Mouse (Mus musculus) adipocyte (in vitro differentiated cells): ENCODE results near the gene Col3a1.

Experiments used
- DNase-seq: peaks from one replicate; pipeline ENCODE4 v3.0.0-alpha.2; 2016; ENCODE audit warnings: low spot score

Gene Col3a1

DNA sequence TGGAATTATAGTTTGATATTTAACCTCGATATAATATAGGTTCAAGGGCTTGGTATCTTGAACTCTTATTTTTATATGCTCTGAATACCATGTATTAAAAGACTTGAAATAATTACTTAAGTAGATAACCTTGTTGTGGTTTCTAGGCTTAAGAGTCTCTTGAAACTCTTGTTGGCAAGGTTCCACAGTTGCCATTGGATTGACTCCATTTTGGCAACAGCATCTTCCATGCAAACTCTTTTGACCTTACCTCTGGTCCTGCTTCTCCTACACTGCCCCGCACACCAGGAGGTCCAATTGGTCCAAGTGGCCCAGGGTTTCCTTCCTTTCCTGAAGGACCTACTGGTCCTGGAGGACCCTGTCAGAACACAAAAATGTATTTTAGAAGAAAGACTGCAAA, 70.5 kb downstream of the Col3a1 start:
- peak; percentile 79 for DNase-seq
